ENCODE assay signal across 22 mouse cellular contexts in genomic region chr4:4650251-4650650, GRCm38 (mm10).
A peak's percentile ranks its signal among the peaks of the same experiment; 100 is the strongest.
DNase-seq lines count a peak whose midpoint lies in the region; ATAC-seq lines count a peak whose summit lies in the region.
"Had no signal": no experiment of that assay in that cellular context is flagged by ENCODE, and none has a peak within 500 bp of the region (broad histone marks: within the 10 kb centered on the region; RNA-seq: fewer than 3 reads in every experiment).

No protein-coding gene starts in this region.

- H3K27me3 ChIP-seq in embryonic facial prominence, embryonic 13.5 days: no peaks in the 10 kb centered on the region
- H3K27me3 ChIP-seq in embryonic facial prominence, embryonic 10.5 days (replicated peaks; ENCODE audit: low read depth, poor library complexity, severe bottlenecking): no peaks in the 10 kb centered on the region
- no peaks in the 10 kb centered on the region for H3K27me3 ChIP-seq in lung, embryonic 16.5 days (ENCODE audit: control insufficient read depth, insufficient read depth, low read depth, low read length)
- no peaks in the 10 kb centered on the region for H3K27me3 ChIP-seq in intestine, embryonic 16.5 days (replicated peaks; ENCODE audit: control insufficient read depth, insufficient read depth, low read length)
- H3K27me3 ChIP-seq: heart, embryonic 12.5 days; limb, embryonic 15.5 days; megakaryocyte, embryonic 14.5 days; midbrain, embryonic 13.5 days had no signal

- ATAC-seq in embryonic facial prominence, embryonic 13.5 days (ENCODE audit: insufficient number of reproducible peaks, insufficient read depth, low FRiP score, low TSS enrichment, low read depth): no peak
- peak; percentile 96 for ATAC-seq in lung, embryonic 16.5 days (ENCODE audit: low read depth)
- peak; percentile 79 for ATAC-seq in intestine, embryonic 16.5 days
- ATAC-seq: forebrain, postnatal 0 days; hindbrain, embryonic 16.5 days; midbrain, embryonic 13.5 days had no signal

- H3K4me3 ChIP-seq in embryonic facial prominence, embryonic 13.5 days: no peak overlapping the region
- no peak overlapping the region for H3K4me3 ChIP-seq in embryonic facial prominence, embryonic 10.5 days
- no peak overlapping the region for H3K4me3 ChIP-seq in lung, embryonic 16.5 days (ENCODE audit: low read length)
- H3K4me3 ChIP-seq in intestine, embryonic 16.5 days (ENCODE audit: low read length): no peak overlapping the region
- H3K4me3 ChIP-seq: heart, embryonic 12.5 days; hindbrain, embryonic 10.5 days; left cerebral cortex, adult 2 months; limb, embryonic 15.5 days; megakaryocyte, embryonic 14.5 days; midbrain, embryonic 13.5 days had no signal

- no peaks in the 10 kb centered on the region for H3K36me3 ChIP-seq in embryonic facial prominence, embryonic 13.5 days
- no peaks in the 10 kb centered on the region for H3K36me3 ChIP-seq in embryonic facial prominence, embryonic 10.5 days (replicated peaks)
- no peaks in the 10 kb centered on the region for H3K36me3 ChIP-seq in lung, embryonic 16.5 days (ENCODE audit: control insufficient read depth, insufficient read depth, low read length)
- no peaks in the 10 kb centered on the region for H3K36me3 ChIP-seq in intestine, embryonic 16.5 days (ENCODE audit: control insufficient read depth, insufficient read depth, low read length)
- H3K36me3 ChIP-seq: heart, embryonic 12.5 days; hindbrain, embryonic 10.5 days; limb, embryonic 15.5 days; midbrain, embryonic 13.5 days had no signal

- no peaks in the 10 kb centered on the region for H3K9me3 ChIP-seq in embryonic facial prominence, embryonic 13.5 days
- H3K9me3 ChIP-seq in embryonic facial prominence, embryonic 10.5 days: 0 out of 2 replicates have a peak, but pooled peaks cover 3% of the 10 kb centered on the region
- H3K9me3 ChIP-seq in lung, embryonic 16.5 days (ENCODE audit: control insufficient read depth, low read length): no peaks in the 10 kb centered on the region
- H3K9me3 ChIP-seq in intestine, embryonic 16.5 days (ENCODE audit: control insufficient read depth, low read length): no peaks in the 10 kb centered on the region
- H3K9me3 ChIP-seq: heart, embryonic 12.5 days; hindbrain, embryonic 10.5 days; limb, embryonic 15.5 days; megakaryocyte, embryonic 14.5 days; midbrain, embryonic 13.5 days had no signal

- no peak overlapping the region for H3K9ac ChIP-seq in embryonic facial prominence, embryonic 13.5 days
- no peak overlapping the region for H3K9ac ChIP-seq in lung, embryonic 16.5 days (ENCODE audit: low read length)
- H3K9ac ChIP-seq in intestine, embryonic 16.5 days (ENCODE audit: low read depth, low read length): no peak overlapping the region
- H3K9ac ChIP-seq: forebrain, postnatal 0 days; heart, embryonic 12.5 days; limb, embryonic 15.5 days; midbrain, embryonic 13.5 days had no signal

- no peak overlapping the region for H3K4me2 ChIP-seq in embryonic facial prominence, embryonic 13.5 days
- H3K4me2 ChIP-seq in lung, embryonic 16.5 days (ENCODE audit: low read depth, low read length): no peak overlapping the region
- H3K4me2 ChIP-seq in intestine, embryonic 16.5 days (ENCODE audit: low read depth, low read length): no peak overlapping the region
- H3K4me2 ChIP-seq: heart, embryonic 12.5 days; limb, embryonic 15.5 days; midbrain, embryonic 13.5 days had no signal

- 38% methylated on average over 1 of the region's 1 CpGs for WGBS in embryonic facial prominence, embryonic 13.5 days
- WGBS in embryonic facial prominence, embryonic 10.5 days: 78% methylated on average over 1 of the region's 1 CpGs
- WGBS in lung, embryonic 16.5 days: 45% methylated on average over 1 of the region's 1 CpGs
- 42% methylated on average over 1 of the region's 1 CpGs for WGBS in intestine, embryonic 16.5 days

- 0 out of 2 replicates have a peak overlapping the region, but pooled peaks have one; percentile 39 for H3K27ac ChIP-seq in embryonic facial prominence, embryonic 13.5 days
- no peak overlapping the region for H3K27ac ChIP-seq in embryonic facial prominence, embryonic 10.5 days (replicated peaks)
- peak overlapping the region; percentile 83 for H3K27ac ChIP-seq in lung, embryonic 16.5 days (ENCODE audit: low read length)
- H3K27ac ChIP-seq in intestine, embryonic 16.5 days (ENCODE audit: low read length): no peak overlapping the region
- H3K27ac ChIP-seq: hindbrain, embryonic 10.5 days; left cerebral cortex, adult 2 months; limb, embryonic 15.5 days; midbrain, embryonic 13.5 days had no signal

- H3K4me1 ChIP-seq in embryonic facial prominence, embryonic 13.5 days: 0 out of 2 replicates have a peak, but pooled peaks cover 5% of the 10 kb centered on the region
- H3K4me1 ChIP-seq in embryonic facial prominence, embryonic 10.5 days: no peaks in the 10 kb centered on the region
- peaks cover 3% of the 10 kb centered on the region; the same call in 1 of the 2 replicates for H3K4me1 ChIP-seq in lung, embryonic 16.5 days (replicated peaks; ENCODE audit: control insufficient read depth, insufficient read depth, low read length)
- H3K4me1 ChIP-seq in intestine, embryonic 16.5 days (ENCODE audit: control insufficient read depth, insufficient read depth, low read length): no peaks in the 10 kb centered on the region
- H3K4me1 ChIP-seq: heart, embryonic 12.5 days; hindbrain, embryonic 10.5 days; limb, embryonic 15.5 days; megakaryocyte, embryonic 14.5 days; midbrain, embryonic 13.5 days had no signal

- DNase-seq in embryonic facial prominence, embryonic 10.5 days (ENCODE audit: low spot score): no peak
- DNase-seq in kidney, postnatal 10 days: peak; percentile 22
- no peak for DNase-seq in kidney, adult 18-20 months
- no peak for DNase-seq in lung, postnatal 36 days
- DNase-seq in cerebellum, postnatal 10 days: no peak
- DNase-seq: adrenal gland, postnatal 25 days; cerebellum, adult 8-10 months; forebrain, postnatal 0 days; gastrocnemius, postnatal 14 days; heart, adult 11 months; heart, postnatal 10 days; left cerebral cortex, postnatal 4 days had no signal

Comparison
In these comparisons a context has a peak if more than half of its experiments do, and no peak if none do; other contexts are left out.
1. H3K27ac ChIP-seq: peak in embryonic facial prominence, embryonic 13.5 days (single experiment) and lung, embryonic 16.5 days (single experiment); none in embryonic facial prominence, embryonic 10.5 days (single experiment) and intestine, embryonic 16.5 days (single experiment).